Mouse (Mus musculus): Measurements from ENCODE around the gene Rpusd4.

The Rpusd4 gene

DNA sequence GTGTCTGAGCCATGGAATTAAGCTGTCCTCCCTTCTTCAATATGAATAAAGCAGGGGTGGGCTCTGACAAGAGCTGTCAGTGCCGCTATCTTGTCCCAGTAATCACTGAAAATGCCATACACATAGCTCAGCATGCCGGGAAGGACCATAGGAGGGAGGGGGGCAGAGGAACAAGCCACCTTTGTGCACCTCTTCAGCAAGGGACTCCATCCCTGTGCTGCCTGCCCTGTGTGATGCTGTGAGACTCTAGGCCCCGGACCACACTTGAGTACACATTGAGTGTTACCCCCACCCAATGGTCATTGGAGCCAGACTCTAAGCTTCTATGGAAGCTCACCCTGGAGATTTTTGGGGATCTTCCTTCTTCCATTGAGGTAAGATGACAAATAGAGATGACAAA is 18.7 kb downstream of the Rpusd4 start:
- no peak for DNase-seq (ENCODE audit: low read depth, low spot score)

DNA sequence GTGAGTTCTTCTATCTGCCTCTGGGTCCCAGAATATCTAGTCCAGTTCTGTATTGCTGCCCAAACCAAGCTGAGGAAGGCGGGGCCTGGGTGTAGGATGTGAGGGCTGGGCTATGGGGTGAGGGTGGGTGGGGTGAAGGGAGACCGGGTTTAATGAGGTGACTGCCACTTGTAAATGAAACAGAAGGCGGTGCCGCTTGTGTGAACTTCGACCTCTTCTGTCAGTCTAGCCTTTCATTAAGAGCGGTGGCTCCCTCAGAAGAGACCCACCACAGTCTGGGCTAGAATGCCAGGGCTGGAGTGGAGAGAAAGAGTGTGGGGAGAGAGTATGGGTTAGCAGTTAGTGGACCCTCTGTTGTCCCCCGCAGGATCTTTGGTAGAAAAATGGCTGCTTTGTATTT is 22.3 kb downstream of the Rpusd4 start:
- no peak for DNase-seq (ENCODE audit: low read depth, low spot score)

DNA sequence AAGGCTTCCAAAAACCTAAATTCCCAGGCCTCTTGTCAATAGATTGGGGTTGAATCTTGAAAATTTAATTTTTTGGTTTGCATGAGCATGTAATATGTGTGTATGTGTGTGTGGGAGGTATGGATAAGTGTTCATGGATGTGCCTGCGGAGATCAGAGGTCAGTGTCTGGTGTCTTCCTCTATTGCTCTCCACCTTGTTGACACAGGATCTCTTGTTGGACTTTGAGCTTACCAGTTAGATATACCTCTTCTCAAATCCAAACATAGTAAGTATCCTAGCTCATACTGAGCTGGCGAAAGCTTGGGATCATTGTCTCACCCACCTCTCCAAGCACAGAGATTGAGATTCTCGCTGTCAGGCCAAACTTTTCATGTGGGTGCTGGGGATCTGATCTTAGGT is 22.8 kb downstream of the Rpusd4 start:
- no peak for DNase-seq (ENCODE audit: low read depth, low spot score)

DNA sequence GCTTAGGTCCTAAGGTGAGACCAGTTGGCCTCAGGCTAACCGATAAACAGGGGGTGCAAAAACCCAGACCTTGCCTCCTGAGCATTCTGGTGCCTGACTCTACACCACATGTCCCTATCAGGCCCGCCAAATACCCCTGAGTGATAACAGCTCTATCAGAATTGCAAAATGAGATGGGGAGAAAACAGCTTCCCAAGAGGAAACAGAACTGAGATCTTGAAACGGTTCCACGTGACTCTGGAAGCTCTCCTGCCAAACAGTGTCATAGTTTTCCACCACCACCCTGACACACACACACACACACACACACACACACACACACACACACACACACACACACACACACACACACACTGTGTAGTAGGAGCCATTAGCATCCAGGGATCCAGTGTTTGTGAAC is 23.3 kb downstream of the Rpusd4 start:
- DNase-seq (ENCODE audit: low read depth, low spot score), result no peak

DNA sequence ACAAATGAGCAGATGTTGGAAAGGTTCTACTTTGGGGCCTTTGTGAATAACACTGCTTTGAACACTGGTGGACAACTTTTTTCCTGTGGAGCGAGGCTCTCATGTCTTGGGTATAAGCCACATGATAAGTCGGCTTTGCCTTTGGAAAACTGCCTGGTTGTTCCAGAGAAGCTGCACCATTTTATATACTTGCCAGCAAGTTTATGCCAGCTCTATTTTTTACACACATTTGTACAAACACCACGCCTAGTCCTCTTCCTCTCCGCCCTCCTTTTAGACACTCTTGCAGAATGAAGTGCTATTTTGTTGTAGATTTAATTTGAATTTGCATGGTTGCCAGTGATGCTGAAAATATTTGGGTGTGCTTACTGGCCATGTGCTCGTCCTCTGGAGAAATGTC is 25.8 kb downstream of the Rpusd4 start:
- DNase-seq (ENCODE audit: low read depth, low spot score), result no peak

DNA sequence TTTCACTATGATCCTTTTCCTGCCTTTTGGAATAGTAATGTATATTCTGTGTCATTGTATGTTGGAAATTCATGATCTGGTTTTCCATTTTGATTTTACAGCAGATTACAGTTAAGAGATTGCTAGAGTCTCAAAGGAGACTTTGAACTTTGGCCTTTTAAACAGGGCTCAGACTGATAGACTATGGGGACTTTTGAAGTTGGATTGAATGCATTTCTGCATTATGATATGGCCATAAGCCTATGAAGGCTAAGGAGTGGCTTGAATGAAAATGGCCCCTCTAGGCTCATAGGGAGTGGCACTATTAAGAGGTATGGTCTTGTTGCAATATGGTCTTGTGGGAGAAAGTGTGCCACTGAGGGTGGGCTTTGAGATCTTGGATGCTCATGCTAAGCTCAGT is 30.1 kb downstream of the Rpusd4 start:
- no peak for DNase-seq (ENCODE audit: low read depth, low spot score)

DNA sequence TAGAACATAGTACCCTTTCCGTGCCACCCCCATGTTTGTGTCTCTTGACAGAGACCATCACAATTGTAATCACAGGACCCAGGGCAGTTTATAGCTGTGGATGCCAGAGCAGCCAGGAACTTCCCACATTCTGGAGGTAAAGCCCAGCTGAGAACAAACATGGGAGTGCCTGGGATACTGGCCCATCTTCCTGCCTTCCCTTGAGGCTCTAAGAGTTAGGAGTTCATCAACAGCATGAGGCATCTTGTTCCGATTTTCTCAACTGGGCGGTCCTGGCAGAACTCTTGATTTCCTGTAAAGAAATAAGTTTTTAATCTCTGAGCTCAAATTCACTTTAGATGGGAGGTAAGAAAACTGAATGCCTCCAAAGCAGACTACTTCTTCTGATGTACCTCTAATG is 34.5 kb downstream of the Rpusd4 start:
- DNase-seq (ENCODE audit: low read depth, low spot score), result no peak

DNA sequence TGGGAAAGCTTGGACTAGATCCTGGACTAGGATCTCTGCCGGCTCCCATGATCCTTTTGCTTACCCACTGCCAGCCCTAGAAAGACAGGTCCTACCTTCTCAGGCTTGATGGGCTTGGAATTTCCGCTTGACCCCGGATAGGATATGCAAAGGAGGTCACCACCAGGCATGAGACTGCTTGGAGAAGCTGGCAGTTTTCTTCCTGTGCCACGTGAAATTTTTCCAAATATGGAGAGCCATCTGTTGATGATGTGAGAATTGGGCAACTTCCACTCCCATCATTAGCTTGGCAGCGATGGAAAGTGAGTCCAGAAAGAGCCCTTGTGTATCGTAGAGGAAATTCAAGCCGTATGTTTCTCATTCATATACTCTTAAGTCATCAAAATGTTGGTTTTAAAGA is 39.8 kb downstream of the Rpusd4 start:
- DNase-seq (ENCODE audit: low read depth, low spot score), result no peak

DNA sequence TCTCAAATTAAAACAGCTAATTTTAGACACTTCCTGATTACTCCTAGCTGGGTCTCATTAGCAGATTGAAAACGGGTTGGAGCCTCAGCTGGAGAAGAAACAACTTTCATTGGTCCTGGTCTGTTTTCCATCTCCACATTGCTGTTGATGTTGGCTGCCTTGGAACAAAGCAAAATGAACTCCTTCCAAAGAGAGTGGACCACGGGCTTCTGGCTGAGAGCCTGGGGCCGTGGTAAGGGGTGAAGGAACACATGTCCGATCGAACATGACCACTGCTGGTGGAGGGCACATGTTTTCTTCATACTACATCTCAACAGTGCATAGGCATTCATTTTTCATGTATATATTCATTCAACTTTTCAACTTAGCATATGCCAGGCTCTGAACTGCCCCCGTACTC is 42.7 kb downstream of the Rpusd4 start:
- DNase-seq (ENCODE audit: low read depth, low spot score), result no peak

DNA sequence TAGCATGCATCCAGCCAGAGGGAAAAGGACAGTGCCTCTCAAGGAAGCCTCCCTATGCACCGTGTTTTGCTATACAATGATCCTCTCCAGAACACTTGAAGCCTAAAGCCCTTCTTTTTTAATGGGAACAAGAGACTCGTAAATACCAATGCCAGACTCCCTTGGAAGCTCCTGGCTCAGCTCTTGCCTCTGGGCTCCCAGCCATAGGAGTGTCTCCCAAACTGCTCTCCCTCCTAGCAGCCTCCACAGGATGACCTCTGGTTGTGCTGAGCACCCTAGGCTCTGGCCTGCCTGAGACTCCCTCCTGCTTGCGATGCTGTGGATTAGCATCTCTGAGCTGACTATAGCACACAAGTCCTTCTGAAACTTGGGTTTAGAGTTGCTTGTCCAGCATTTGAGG is 44.9 kb downstream of the Rpusd4 start:
- no peak for DNase-seq (ENCODE audit: low read depth, low spot score)

DNA sequence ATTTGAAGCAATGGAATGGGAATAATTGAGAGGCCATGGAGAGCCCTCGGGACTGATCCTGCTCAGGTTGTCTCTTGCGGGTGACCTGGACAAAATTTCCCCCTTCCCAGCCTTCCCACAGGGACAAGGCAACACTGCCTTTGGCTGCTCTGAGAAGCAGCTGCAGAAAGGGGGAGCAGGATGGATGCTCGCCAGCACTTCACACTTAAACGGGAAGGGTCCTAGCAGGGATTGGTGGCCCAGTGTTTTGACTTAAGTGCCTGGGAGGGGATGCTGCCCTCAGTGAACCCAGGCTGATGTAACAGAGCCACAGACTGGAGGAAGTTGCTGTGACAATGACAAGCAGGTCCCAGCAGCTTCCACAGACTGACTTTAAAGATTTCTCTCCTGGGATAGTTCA is 45.9 kb downstream of the Rpusd4 start:
- no peak for DNase-seq (ENCODE audit: low read depth, low spot score)

DNA sequence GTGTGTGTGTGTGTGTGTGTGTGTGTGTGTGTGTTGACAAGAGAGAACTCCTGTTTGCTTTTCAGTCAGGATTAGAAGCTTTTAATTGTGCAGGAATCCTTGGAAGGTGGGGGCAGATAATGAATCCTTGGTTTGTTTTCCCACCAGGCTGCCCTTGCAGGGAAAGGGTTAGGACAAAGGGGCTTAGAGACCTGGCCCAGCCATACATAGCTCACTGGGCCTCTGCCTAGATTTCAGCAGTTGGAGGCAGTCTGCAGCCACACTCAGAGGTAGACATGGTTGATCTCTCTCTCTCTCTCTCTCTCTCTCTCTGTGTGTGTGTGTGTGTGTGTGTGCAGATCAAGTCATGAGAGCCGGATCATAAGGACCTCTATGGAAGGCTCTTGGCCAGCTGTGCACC is 46.6 kb downstream of the Rpusd4 start:
- no peak for DNase-seq (ENCODE audit: low read depth, low spot score)

DNA sequence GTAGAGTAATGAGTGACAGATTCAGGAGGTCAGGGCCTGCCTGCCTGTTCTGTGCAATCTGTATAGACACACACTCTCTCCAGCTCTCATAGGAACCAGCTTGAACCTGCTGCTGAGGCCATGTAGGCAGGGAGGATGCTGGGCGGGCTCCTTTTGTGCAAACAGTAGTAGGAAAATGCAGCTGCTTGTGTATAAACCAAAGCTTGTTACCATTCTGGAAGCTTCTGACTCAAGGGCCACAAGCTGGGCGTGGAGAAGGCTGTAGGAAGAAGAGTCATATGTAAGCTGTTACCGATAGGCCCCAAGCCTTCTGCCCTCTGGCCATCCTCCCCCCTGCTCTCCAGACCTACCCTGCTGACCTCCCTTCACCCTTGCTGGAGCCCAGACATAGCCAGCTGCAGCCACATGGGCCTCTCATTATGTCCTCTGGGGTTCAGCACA is 49.1 kb downstream of the Rpusd4 start:
- no peak for DNase-seq (ENCODE audit: low read depth, low spot score)

DNA sequence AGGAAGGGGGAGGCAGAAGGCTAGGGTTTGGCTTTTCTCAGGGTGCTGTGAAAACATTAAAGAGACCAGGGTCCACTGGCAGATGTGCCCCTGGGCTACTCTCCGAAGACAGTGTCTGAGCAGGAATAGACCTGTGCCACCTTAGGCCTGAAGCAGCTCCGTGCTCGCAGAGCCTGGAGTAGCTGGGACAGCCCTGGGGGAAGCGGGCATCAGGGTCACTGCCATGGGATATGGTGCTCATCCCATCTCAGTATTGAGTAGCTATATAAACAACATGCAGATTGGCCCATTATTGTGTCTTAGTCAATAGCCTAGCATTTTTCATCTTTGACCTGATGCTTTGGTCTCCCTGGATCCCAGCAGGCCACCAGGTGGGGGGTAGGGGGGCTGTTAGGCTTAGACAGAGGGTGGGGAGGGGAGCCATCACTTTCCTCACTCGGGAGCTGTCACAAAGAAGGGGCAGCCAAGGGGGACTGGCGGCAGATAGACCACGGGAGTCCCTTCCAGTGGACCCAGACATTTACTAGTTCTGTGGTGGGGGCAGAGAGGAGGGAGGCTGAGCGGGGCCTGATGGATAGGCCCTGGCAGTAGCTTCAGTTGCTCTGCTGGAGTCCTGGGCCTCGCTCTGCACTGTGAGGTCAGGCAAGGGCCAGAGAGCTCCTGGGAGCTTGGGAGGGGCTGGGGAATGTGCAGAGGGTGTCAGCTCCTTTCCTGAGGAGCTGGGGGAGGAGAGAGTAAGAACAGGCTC is 49.7 kb downstream of the Rpusd4 start:
- DNase-seq (ENCODE audit: low read depth, low spot score), result peak; percentile 4

DNA sequence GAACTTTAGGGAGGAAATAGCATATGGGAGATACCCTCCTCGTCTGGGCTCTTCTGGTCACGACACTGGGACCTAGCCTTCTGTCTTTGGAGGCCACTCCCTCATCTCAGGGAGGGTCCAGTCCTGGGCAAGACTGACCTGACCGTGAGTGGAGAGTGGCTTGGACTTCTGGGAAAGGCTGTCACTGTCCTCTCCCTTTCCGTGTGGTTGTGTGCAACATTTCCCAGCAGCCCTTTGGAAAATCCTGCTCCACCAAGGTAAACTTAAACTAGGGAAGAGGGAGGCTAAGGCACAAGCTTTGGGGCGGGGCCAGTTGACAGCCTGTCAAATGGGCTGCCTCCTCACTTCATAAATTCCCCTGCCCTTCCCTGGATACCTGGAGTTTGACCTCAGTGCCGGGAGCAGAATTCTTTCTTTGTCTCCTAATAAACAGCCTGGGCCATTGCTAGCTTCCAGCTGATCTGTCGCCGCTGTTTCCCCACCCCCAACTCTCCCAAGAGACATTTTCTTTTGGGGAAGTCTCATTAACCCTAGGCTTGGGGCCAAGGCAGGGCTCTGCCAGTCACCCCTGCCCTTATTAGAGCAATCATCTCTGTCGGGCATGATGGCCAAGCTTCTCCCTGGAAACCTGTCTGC is 51.0 kb downstream of the Rpusd4 start:
- DNase-seq (ENCODE audit: low read depth, low spot score), result no peak

DNA sequence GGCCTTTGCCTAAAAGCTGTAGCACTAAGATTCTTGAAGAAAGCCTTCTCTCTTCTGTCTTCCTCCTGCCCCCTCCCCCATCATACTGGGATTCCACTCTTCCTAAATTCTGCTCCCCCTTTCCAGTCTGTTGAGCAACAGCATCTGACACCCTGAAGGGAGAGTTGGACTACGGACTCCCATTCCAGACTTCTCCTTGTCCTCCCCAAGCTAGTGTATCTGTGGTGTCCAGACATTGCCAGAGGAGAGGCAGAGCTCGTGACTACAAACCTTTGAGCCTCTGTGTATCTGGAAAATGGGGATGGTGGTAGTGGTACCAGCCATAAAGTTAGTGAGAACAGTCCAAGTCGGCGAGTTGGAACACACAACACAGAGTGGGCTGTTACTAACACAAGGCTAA is 52.6 kb downstream of the Rpusd4 start:
- DNase-seq (ENCODE audit: low read depth, low spot score), result no peak

DNA sequence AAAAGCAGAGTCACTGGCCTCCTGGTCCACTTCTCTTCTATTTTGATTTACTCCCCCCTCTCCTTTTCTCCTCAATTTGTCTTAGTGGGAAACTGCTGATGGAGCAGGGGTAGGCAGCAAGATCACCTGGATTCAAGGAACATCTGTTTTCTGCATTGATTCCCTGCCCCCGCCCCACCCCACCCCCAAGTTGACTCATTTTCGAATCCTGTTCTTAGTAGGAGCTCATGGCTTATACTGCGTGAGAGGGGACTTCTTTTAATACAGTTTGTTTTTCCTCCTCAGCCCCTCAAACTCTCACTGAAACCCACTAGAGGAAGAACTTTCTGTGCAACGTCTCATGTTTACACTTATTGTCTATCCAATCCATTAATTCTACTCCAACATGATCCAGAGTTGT is 56.3 kb downstream of the Rpusd4 start:
- DNase-seq (ENCODE audit: low read depth, low spot score), result no peak

DNA sequence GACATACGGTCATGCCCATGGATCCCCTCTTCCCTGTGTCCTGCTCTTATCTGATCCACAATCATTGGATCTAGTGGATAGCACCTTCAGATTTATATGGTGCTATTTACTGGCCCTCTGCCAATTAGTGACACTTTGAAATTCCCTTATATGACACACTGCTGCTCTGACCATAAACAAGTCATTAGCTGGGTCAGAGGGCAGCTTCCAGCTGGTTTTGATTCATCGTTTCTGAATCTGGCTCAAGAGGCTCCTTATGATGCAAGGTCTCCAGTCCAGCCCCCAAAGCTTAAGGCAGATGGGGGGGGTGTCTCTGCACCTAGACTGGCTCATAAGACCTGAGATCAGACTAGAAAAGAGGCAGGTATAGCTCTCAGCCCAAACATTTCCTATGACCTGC is 56.9 kb downstream of the Rpusd4 start:
- no peak for DNase-seq (ENCODE audit: low read depth, low spot score)

DNA sequence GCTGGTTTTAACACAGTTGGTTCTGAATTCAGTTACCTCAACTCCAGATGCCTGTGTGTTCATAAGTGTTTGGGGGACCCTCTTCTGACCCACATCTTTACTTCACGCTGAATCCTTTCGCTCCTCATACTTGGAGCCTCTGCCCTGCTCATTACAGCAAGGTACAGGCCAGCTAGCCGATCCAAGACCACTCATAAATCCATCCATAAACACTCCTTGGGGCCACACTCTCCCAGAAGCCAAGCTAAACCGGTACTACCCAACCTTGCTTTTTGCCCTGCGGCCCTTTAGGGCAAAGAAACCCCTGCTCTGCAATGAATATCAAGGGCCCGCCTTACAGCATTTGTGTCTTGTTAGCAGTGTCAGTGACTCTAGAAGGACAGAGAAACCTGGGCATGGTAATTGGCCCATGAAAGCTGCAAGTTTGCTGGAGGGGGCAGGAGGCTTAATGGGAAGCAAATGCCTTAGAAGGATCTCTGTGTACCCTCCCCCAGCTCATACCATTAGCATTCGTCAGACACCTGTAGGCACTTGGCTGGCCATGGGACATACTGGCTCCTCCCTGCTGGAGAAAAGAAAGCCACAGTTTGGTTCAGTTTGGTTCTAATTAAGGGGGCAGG is 59.1 kb downstream of the Rpusd4 start:
- peak; percentile 15 for DNase-seq (ENCODE audit: low read depth, low spot score)

Measured in ES-CJ7 (cell line).